Mouse (Mus musculus): ENCODE measurements around the gene Guca1b. TPM values are rescaled to one million over a fixed set of nuclear protein-coding genes. Genes with fewer than 3 reads are reported as not detected.
A peak's percentile ranks its signal among the peaks of the same experiment; 100 is the strongest.
"Not testable (repeated sequence)": the region's sequence is repeated elsewhere in the genome, so short reads cannot be mapped to it uniquely, and the experiment has no call there.

Guca1b gene
- total RNA-seq, 2 experiments from 2014 or later: 2.8 to 3.8 TPM

DNA sequence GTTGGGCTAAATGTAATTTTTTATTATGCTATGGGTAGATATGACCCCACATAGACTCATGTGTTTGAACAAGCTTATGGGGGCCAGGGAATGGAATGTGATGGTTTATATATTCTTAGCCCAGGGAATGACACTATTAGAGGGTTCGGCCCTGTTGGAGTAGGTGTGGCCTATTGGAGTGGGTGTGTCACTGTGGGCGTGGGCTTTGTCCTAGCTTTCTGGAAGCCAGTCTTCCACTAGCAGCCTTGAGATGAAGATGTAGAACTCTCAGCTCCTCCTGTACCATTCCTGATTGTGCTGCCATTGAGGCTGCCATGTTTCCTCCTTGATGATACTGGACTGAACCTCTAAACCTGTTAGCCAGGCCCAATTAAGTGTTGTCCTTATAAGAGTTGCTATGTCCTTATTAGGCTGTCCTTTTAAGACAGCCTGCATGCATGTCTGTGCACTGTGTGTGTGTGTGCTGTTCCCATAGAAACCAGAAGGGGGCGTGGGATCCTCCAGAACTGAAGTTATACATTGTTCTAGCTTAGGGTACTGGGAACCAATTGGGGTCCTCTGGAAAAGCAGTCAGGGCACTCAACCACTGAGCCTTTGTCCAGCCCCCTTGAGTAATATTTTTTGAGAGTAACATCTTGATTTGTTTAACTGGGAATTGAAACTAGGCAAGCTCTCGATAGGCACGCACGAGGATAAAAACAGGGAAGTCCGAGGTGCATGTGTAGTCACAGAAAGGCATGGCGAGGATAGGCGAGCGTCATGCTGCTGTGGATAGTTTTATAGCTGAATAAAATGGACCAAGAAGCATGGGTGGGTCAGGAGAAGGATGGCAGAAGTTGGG is 22.7 kb downstream of the Guca1b start:
- no peak for ATAC-seq (replicated peaks; ENCODE audit: low FRiP score, low TSS enrichment, poor library complexity, severe bottlenecking)

DNA sequence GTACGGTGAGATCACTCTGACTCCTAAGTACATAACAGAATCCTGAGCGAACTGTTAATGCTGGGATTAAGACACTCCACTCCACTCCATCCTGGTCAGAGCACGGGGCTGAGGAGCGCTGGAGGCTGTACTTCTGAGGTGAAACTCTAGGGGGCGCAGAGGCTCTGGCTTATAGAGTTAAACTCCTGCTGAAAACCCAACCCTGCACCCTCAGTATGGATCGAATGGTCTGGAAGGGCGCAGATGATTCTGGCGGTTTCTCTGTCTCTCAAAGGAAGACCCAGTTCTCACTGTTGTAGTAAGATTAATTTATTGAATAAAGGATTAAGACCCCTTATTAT is 23.3 kb downstream of the Guca1b start:
- ATAC-seq (replicated peaks; ENCODE audit: low FRiP score, low TSS enrichment, poor library complexity, severe bottlenecking): peak; percentile 83

DNA sequence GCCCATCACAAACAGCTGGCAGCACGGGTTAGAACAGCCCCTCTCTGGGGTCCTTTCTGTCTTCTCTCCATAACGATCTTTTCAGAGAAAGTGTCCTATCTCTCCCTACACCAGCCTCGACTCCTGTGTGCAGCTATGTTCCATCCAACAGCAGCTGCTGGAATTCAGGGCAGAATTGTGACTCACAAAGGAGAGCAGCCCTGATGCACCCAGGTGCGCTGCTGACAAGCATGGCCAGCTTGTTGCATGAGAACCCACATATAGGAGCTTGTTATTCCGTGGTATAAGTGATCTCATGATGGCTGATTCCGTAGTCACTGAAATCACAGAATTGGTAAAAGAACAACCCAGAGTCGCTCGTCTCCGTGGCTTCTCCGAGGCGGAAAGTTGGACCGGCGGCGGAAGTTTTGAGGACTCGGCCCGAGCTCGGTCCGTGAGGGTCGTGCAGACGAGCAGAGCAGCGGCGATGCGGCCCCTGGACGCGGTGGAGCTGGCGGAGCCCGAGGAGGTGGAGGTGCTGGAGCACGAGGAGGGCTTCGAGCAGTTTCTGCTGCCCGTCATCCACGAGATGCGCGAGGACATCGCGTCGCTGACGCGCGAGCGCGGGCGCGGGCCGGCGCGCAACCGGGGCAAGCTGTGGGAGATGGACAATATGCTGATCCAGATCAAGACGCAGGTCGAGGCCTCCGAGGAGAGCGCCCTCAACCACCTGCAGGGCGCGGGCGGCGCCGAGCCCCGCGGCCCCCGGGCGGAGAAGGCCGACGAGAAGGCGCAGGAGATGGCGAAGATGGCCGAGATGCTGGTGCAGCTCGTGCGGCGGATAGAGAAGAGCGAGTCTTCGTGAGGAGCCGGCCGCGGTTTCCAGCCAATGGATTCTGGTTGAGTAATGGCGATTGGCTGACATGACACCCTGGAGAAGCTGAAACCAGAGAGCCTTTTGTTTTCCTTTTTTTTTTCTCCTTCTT is 25.0 kb downstream of the Guca1b start:
- ATAC-seq (replicated peaks; ENCODE audit: low FRiP score, low TSS enrichment, poor library complexity, severe bottlenecking): peak; percentile 60

DNA sequence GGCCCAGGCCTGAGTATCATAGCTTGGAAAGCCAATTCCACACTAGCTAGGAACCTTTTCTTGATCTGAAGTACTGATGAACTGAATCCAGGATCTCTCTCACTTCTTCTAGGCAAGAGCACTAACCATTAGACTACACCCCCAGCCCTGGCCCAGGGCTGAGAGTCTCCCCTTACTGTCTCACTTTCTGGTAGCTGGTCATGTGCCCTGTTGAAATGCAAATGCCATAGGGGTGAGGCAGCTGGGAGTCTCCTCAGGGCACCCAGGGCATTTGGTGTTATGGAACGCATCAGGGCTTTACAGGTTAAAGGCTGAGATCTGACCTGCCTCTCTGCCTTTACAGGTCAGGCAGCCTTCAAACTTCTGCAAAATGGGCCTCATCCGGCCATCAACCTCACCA is 35.0 kb downstream of the Guca1b start:
- no peak for ATAC-seq (replicated peaks; ENCODE audit: low FRiP score, low TSS enrichment, poor library complexity, severe bottlenecking)

DNA sequence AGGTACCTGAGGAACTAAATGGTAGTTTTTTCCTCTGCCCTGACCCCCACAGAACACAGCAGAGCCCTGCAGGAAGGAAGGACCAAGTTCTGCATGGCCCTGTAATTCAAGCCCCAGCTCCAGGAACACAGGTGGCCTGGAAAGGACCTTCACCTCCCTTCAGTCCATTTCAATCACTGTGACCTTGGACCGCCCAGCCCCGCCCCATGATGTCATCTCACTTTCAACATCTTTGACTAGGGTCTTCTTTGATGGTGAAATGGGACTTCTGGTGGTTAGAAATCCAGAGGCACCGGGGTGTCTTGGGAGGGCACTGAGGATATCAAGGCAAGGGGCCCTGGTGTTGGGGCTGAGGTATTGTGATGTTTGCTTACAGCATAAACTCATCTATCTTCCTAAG is 36.4 kb downstream of the Guca1b start:
- no peak for ATAC-seq (replicated peaks; ENCODE audit: low FRiP score, low TSS enrichment, poor library complexity, severe bottlenecking)

DNA sequence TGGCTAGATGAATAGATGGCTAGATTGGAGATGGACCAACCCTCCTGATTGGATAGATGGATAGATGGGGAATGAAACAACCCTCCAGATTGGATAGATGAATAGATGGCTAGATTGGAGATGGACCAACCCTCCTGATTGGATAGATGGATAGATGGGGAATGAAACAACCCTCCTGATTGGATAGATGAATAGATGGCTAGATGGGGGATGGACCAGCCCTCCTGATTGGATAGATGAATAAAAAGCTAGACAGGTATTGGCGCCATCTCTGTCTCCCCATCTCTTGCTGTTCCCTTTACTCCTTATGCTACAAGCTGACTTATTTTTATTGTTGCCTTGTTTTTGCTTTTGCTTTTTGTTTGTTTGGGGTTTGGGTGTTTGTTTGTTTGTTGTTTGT is 37.4 kb downstream of the Guca1b start:
- not testable (repeated sequence) for ATAC-seq (replicated peaks; ENCODE audit: low FRiP score, low TSS enrichment, poor library complexity, severe bottlenecking)

DNA sequence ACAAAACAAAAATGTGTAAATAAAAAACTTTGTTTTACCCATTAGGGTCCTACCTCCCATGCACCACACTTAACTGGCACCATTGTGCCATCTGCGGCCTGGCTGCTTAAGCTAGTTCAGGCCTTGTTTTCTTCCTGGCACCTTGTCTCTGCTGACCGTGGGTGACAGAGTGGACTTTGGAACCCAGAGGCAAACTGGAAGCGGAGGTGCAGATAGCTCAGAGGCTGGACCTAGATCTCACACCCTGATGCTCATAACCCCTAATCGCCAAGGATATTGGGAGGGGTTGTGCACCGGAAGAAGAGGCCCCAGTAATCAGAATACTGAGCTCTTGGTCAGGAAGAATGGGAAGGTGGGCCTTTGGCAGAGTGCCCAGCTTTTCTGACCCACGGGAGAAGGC is 39.0 kb downstream of the Guca1b start:
- ATAC-seq (replicated peaks; ENCODE audit: low FRiP score, low TSS enrichment, poor library complexity, severe bottlenecking): no peak

DNA sequence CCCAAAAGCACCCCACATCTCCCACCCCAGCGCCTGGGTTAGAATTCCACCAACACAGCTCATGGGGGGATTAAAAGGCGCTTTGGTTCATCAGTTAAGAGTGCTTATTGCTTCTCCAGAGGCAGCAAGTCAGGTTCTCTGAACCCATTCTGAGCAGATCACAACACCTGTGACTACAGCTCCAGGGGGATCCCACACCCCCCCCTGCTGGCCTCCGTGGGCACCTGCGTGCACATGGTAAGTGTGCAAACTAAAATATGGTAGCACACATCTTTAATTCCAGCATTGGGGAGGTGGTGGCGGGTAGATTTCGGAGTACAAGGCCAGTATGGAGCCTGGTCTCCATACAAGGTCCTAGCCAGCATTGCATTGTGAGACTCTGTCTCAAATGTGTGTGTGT is 42.1 kb downstream of the Guca1b start:
- ATAC-seq (replicated peaks; ENCODE audit: low FRiP score, low TSS enrichment, poor library complexity, severe bottlenecking): 0 out of 2 replicates have a peak, but pooled peaks have one; percentile 45

DNA sequence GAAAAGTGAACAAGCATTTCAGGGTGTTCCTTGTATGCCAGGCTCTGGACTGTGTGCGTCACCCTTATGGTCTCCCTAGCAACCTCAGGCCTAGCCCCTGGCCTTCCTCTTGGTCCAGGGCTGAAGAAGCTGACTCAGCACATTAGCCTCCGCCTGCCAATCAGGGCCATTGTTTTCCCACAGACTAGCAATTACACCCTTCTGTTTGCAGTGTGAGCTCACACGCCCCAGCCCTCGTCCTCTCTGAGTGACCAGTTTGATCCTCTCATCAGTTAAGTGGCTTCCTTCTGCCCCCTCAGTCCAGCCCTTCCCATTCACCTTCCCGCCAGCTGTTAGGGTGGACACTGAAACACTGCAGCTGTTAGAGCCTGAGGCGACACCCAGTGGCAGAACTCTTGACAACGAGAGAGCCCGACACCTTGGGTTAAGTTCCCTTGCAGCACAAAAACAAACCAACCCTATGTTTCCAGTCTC is 43.7 kb downstream of the Guca1b start:
- peak; percentile 46 for ATAC-seq (replicated peaks; ENCODE audit: low FRiP score, low TSS enrichment, poor library complexity, severe bottlenecking)

DNA sequence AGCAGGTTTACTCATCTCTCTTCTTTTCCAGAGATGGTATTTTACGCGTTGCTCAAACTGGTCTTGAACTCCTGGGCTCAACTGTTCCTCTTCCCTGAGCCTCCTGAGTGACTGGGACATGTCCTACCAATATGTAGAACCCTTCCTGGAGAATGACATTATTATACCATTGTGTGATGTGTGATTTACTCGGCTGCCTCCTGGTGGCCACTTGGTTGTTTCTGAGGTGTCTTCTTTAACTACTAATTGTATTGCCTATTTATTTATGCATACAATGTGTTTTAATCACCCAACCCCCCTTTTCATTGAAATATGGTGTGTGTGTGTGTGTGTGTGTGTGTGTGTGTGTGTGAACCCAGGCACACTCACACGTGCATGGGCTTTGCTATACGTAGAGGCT is 45.6 kb downstream of the Guca1b start:
- no peak for ATAC-seq (replicated peaks; ENCODE audit: low FRiP score, low TSS enrichment, poor library complexity, severe bottlenecking)

DNA sequence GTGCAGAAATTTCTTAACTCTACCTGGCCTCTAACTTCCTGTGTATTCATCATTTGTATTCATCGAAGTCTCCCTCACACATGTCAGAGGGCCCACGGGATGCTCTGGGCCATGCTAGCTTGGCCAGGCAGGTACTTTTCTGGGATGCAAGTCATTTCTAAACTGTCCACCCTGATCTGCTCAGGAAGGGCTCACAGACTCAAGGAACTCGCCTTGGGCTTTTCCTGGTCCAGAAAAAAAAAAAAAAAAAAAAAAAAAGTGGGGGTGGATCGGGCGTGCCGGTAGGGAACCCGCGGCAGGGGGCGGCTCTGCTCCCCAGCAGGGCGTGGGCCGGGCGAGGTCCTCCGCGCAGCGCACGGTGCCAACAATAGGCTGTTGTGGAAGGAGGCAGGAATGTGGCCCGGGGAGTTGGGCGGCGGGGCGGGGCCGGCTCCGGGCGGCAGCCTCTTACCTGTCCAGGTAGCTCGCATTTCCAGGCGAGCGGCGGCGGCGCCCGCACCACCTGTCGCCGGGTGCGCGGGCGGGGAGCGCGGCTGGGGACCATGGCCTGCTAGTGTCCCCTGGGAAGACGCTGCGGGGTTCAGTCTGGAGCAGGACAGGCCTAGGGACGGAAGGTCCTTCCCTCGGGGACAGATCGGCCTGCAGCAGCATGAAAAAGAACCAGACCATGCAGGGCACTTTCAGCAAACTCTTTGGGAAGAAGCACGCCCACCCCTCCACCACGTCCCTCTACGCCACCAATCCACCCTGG is 51.1 kb downstream of the Guca1b start, which contains the start of gene AI661453:
AI661453 (plus strand) TSS at position 460 of the 751 bp plus-strand sequence.
- no peak for ATAC-seq (replicated peaks; ENCODE audit: low FRiP score, low TSS enrichment, poor library complexity, severe bottlenecking)

DNA sequence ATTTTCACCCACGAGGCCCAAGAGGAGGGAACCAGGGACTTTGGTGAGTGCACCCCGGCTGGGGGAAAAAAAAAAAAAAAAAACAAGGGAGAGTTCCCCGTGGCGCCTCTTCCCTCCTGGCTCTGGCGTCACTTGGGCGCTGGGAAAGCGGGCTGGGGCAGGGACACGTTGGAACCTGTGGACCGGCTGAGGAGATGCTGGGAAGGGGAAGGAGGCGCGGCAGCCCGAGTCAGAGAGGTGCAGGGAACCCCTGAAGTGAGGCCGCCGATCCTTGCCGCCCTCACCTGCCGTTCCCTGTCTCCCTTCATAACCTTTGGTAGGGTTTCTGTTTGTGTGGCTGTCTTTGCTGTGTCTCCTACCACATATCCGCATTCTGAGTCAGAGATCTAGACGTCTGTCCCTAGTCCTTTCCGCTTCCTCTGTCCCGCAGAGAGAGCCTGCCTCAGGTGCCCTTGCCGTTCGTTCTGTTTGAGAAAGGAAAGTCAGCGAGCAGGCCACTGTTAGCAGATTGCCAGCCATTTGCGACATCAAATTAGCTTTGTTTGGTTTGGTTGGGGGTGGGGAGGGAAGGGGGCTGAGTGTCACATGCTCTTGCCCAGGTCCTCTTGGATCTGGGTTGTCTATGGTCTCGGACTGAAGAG is 51.8 kb downstream of the Guca1b start, which contains the start of gene 1700001C19Rik:
1700001C19Rik (minus strand) TSS at position 470 of the 641 bp plus-strand sequence.
- no peak for ATAC-seq (replicated peaks; ENCODE audit: low FRiP score, low TSS enrichment, poor library complexity, severe bottlenecking)

DNA sequence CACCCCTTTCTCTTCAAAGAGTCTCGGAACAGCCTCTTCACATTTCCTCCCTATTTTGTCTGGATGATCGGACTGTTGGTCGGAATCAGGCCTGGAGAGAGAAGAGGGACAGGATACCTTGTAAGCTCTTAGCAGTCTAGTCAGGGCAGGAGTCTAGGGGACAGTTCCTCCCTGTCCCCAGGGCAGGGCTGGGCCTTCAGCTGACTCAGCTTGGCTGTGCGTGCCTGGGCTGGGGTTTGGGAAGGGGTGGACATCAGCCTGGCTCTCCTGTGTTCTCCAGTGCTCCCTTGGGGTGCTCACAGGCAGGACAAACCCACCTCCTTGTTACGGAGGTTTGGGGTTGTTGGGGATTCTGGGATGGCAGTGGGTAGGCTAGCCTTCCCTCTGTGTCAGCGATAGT is 53.4 kb downstream of the Guca1b start:
- ATAC-seq (replicated peaks; ENCODE audit: low FRiP score, low TSS enrichment, poor library complexity, severe bottlenecking): no peak

DNA sequence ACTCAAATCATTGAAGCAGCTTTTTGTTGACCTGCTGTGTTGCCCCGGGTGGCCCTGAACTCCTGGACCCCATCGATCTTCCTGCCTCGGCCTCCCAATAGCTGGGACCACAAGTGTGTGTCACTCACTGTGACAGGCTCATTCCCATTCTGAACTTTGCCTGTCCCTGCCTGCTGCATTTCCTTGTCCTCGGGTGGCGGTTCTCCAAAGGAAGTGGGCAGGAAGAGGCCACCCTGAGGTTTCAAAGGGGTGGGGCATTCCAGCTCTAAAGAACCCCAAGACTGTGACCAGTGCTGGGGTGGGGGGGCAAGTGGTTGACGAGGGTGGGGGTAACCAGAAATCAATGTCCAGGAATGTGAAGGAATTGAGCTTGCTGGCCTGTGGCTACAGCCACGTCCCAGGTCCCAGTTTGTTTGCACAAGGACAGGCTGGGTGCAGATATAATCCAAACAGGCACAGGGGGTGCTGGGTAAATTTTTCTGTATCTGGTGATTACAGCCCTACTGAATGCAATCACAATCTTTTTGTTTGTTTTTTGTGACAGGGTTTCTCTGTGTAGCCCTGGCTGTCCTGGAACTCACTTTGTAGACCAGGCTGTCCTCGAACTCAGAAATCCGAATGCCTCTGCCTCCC is 54.3 kb downstream of the Guca1b start:
- ATAC-seq (replicated peaks; ENCODE audit: low FRiP score, low TSS enrichment, poor library complexity, severe bottlenecking): no peak

DNA sequence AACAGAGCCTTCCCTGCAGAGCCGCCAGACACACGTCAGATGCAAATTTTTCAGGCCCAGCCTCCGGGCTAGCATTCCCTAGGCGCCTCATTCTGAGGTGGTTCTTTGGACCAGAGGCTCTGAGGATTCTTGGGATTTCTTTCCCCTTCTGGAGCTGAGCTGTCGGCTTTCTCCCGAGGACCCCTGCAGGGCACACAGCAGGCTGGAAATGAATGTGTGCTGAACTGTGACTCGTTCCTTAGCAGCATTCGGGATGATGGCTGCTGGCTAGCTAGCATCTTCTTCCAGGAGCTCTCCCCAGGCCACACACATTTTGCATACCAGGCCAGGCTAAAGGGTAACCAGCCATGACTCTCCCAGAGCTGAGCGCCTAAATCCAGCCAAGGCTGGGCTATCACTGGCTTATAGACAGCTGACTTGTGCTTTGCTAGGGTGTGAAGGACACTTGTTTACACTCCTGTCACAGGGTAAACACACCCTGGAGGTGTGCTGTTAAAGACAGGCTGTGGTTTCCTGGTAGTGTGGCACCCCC is 55.2 kb downstream of the Guca1b start:
- no peak for ATAC-seq (replicated peaks; ENCODE audit: low FRiP score, low TSS enrichment, poor library complexity, severe bottlenecking)

DNA sequence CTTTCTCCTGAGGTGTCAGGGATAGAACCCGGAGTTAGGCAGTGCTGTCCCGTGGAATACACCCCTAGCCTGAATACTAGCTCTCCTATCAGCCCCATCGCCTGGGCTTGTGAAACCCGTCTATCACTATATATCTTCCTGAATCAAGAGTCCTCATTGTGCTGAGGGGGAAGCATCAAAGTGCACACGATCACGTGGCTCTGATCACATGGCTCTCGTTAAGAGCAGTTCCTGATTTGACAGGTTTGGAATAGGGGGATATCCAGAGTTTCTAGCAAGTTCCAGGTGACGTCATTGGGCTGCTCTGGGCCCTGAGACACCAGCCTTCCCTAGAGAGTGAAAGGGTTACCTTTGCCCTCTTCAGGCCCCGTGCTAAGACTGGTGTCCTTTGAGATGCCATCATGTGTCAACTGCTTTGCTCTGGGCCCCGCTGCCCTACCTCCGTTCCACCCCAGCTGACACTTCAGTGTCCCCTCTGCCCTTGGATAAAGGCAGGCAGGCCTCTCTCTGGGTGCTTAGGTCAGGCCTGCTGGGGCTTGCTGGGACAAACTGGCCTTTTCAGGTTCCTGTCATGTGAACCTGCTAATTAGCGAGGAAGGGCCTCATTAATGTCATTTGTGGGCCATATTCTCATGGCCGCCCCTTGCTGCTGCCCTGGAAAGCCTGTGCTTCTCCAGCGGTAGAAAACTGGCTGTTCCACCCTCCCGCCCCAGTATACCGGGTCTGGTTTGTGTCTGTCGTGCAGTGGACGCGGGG is 56.3 kb downstream of the Guca1b start:
- no peak for ATAC-seq (replicated peaks; ENCODE audit: low FRiP score, low TSS enrichment, poor library complexity, severe bottlenecking)

DNA sequence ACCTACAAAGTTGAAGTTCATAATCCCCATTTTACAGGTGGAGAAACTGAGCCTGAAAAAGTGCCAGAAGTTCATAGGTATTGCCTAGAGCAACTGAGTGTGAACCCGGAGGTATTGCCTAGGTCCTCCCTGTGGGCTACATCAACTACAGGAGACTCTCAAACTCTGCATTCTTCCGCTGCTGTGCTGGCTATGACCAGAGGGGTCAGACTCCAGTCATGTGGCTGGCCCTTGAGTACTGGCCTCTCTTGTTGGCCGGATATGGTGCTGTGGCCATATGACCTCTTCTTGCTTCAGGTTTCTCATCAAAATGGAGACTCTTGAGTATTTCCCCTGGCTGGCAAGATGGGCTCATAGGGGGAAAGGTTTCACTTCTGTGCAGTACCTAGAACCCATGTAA is 57.1 kb downstream of the Guca1b start:
- ATAC-seq (replicated peaks; ENCODE audit: low FRiP score, low TSS enrichment, poor library complexity, severe bottlenecking): no peak
